Mouse (Mus musculus): ENCODE results near the gene Lrfn1.

GRCm38 (mm10) chr7:28427738-28428137 is 24.0 kb upstream of the Lrfn1 start:
- TF ChIP-seq CTCF (IDR thresholded peaks at IDR 0.05; ENCODE audit: borderline replicate concordance, extremely low read depth, insufficient read depth, insufficient read length) (no peak), POLR2A (IDR thresholded peaks at IDR 0.05; ENCODE audit: borderline replicate concordance, extremely low read depth, insufficient read depth, insufficient read length, poor library complexity, severe bottlenecking) (no peak)

All from brain, embryonic 14.5 days (tissue).